Mouse (Mus musculus) kidney, postnatal 0 days (tissue): ENCODE measurements around the gene Glt6d1. TPM values are rescaled to one million over a fixed set of nuclear protein-coding genes. Genes with fewer than 3 reads are reported as not detected.
A peak's percentile ranks its signal among the peaks of the same experiment; 100 is the strongest.

ENCODE experiments used
- ATAC-seq: fragments of 200-750 bp; cut with Nextera tagmentation; replicated peaks from 2 replicates; pipeline ENCODE4 v1.8.0; 2017; ENCODE audit warnings: low read depth, moderate number of reproducible peaks, moderate TSS enrichment, moderate library complexity; ENCODE audit not compliant: low FRiP score
- DNase-seq: peaks from one replicate; pipeline ENCODE4 v3.0.0-alpha.2; 2016; ENCODE audit warnings: low spot score
- H3K27ac ChIP-seq: fragments of 300-500 bp; sonication (generic); 2 replicates; pipeline ENCODE4 v1.5.1; 2014; ENCODE audit warnings: mild to moderate bottlenecking
- H3K27me3 ChIP-seq: fragments of 300-500 bp; sonication (generic); 2 replicates; pipeline ENCODE4 v1.6.1; 2014; ENCODE audit warnings: low read length, mixed read lengths; ENCODE audit not compliant: insufficient read depth
- H3K36me3 ChIP-seq: fragments of 300-500 bp; sonication (generic); 2 replicates; pipeline ENCODE4 v1.6.1; 2014; ENCODE audit warnings: low read length, mixed read lengths; ENCODE audit not compliant: insufficient read depth
- H3K4me1 ChIP-seq: fragments of 300-500 bp; sonication (generic); replicated peaks from 2 replicates; pipeline ENCODE4 v1.6.1; 2014; ENCODE audit warnings: antibody characterized with exemption, low read length, mixed read lengths; ENCODE audit not compliant: insufficient read depth
- H3K4me2 ChIP-seq: fragments of 300-500 bp; sonication (generic); 2 replicates; pipeline ENCODE4 v1.6.1; 2014; ENCODE audit warnings: mild to moderate bottlenecking, low read length, moderate library complexity, mixed read lengths
- H3K4me3 ChIP-seq: fragments of 300-500 bp; sonication (generic); replicated peaks from 2 replicates; pipeline ENCODE4 v1.5.1; 2014; ENCODE audit warnings: low read depth, low read length
- H3K9ac ChIP-seq: fragments of 300-500 bp; sonication (generic); 2 replicates; pipeline ENCODE4 v1.6.1; 2014; ENCODE audit warnings: low read depth, low read length
- H3K9me3 ChIP-seq: fragments of 300-500 bp; sonication (generic); replicated peaks from 2 replicates; pipeline ENCODE4 v1.6.1; 2016; ENCODE audit warnings: low read length, inconsistent platforms, mixed read lengths
- CTCF ChIP-seq: IDR thresholded peaks from 2 replicates; pipeline ENCODE4 v1.5.1; 2016; ENCODE audit warnings: antibody characterized with exemption, low read depth, mild to moderate bottlenecking, moderate library complexity
- WGBS: fragments of 180-500 bp; shearing (Covaris S2); extraction: QIAGEN DNeasy Blood & Tissue Kit; methylation state at CpG from one replicate; pipeline ENCODE4 v1.1.7; 2014; 5-methylcytosine and 5-hydroxymethylcytosine counted together
- polyA plus RNA-seq: library from polyadenylated mRNA; unstranded; fragments of >200 nt; fragmentation: Nextera tagmentation; extraction: Ambion mirVana; gene quantifications from 2 replicates; pipeline ENCODE4 v1.2.1, GENCODE M21; 2015

The Glt6d1 gene
- polyA plus RNA-seq, 1 experiment from 2014 or later: not detected

DNA sequence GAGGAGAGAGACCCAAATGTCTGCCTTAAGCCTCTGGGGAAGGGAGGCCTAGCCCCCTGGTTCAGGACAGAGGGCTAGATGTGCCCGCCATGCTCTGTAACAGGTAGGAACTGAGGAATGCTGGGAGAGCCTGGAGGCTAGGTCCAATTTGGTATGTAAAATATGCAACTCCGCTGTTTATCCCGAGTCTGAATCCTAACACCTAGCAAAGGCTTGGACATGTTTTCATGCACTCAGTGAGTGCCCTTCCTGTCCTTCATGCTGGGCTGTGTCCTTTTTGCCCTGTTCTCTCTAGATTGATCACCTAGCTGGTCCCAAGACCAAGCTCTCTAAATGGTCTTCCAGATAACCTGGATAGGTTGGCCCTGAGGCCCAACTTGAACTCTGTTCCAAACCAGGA lies 44.2 kb upstream of the Glt6d1 start:
- no peak overlapping the region for H3K4me2 ChIP-seq
- H3K9ac ChIP-seq: no peak overlapping the region
- no peak overlapping the region for H3K27ac ChIP-seq
- H3K4me3 ChIP-seq: no peak overlapping the region
- no peak for ATAC-seq
- no peaks in the 10 kb centered on the region for H3K36me3 ChIP-seq
- 86% methylated on average over 3 of the region's 3 CpGs for WGBS
- no peaks in the 10 kb centered on the region; the same call in 1 of the 2 replicates for H3K27me3 ChIP-seq
- TF ChIP-seq CTCF: no peak
- no peaks in the 10 kb centered on the region for H3K9me3 ChIP-seq
- no peak for DNase-seq
- H3K4me1 ChIP-seq: 0 out of 2 replicates have a peak, but pooled peaks cover 10% of the 10 kb centered on the region

- H3K9ac ChIP-seq: no peak overlapping the region
- no peak for ATAC-seq
- no peaks in the 10 kb centered on the region for H3K9me3 ChIP-seq
- no peak for DNase-seq
- H3K4me3 ChIP-seq: no peak overlapping the region
- H3K27me3 ChIP-seq: no peaks in the 10 kb centered on the region
- H3K4me1 ChIP-seq: no peaks in the 10 kb centered on the region
- no peak overlapping the region for H3K4me2 ChIP-seq
- WGBS: 76% methylated on average over 5 of the region's 5 CpGs
- no peak overlapping the region for H3K27ac ChIP-seq
- H3K36me3 ChIP-seq: no peaks in the 10 kb centered on the region
- TF ChIP-seq CTCF: no peak
These were observed 38.4 kb upstream of the Glt6d1 start for GRCm38 (mm10) chr2:25853998-25854397.

DNA sequence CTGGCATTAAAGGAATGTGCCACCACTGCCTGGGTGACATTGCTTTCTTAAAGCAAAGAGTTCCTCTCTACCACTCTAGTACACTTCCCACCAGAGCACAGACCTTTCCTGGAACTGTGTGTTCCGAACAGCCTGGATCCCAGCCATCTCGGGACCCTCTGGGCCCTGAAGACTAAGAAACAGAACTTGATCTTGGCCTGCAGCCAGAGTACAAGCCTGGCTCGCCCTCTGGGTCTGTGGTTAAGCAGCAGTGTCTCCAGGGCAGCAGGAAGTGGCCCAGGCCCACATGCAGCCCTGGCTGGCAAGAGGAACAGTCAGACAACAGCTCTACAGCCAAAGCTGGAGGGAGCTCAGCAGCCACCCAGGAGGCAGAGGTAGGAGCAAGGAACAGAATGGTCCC lies 37.0 kb upstream of the Glt6d1 start:
- H3K27ac ChIP-seq: no peak overlapping the region
- H3K27me3 ChIP-seq: no peaks in the 10 kb centered on the region
- 59% methylated on average over 3 of the region's 3 CpGs for WGBS
- no peak overlapping the region for H3K4me2 ChIP-seq
- H3K9me3 ChIP-seq: no peaks in the 10 kb centered on the region
- H3K36me3 ChIP-seq: no peaks in the 10 kb centered on the region
- TF ChIP-seq CTCF: no peak
- ATAC-seq (no peak), DNase-seq (no peak)
- H3K4me1 ChIP-seq: no peaks in the 10 kb centered on the region
- H3K9ac ChIP-seq: no peak overlapping the region
- no peak overlapping the region for H3K4me3 ChIP-seq

DNA sequence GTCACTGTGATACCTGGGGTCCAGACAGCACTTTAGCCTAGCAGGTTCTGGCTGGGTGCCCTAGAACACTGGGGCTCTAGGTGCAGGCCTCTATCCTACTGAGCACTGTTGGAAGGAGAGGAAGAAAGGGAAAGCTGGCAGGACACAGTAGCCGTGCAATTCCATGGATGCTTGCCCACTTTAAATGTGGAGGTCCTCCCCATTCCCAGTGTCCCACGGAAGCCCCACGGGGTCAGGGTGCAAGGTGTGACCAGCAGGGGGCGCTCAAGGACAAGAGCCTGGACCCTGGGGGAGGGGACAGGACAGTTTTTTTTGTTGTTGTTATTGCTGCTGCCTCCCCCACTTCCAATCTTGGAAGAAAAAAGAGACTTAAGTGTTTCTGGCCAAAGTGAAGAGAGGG lies 34.7 kb upstream of the Glt6d1 start:
- H3K4me1 ChIP-seq: no peaks in the 10 kb centered on the region
- TF ChIP-seq CTCF: peak; percentile 72
- no peak overlapping the region for H3K4me2 ChIP-seq
- 16% methylated on average over 4 of the region's 4 CpGs for WGBS
- H3K4me3 ChIP-seq: no peak overlapping the region
- H3K27ac ChIP-seq: no peak overlapping the region
- no peak overlapping the region for H3K9ac ChIP-seq
- H3K27me3 ChIP-seq: no peaks in the 10 kb centered on the region
- ATAC-seq: no peak
- H3K9me3 ChIP-seq: no peaks in the 10 kb centered on the region
- DNase-seq: peak; percentile 32
- H3K36me3 ChIP-seq: no peaks in the 10 kb centered on the region

GRCm38 (mm10) chr2:25847226-25847625 lies 31.6 kb upstream of the Glt6d1 start, which contains the start of gene Sohlh1:
TSS of gene Sohlh1 (minus strand) at chr2:25847248.
- H3K4me1 ChIP-seq: no peaks in the 10 kb centered on the region
- 81% methylated on average over 16 of the region's 16 CpGs for WGBS
- DNase-seq (no peak), ATAC-seq (no peak)
- no peaks in the 10 kb centered on the region for H3K27me3 ChIP-seq
- no peak within 1 kb of the TSS for H3K4me2 ChIP-seq
- no peaks in the 10 kb centered on the region for H3K9me3 ChIP-seq
- no peak for TF ChIP-seq CTCF
- H3K27ac ChIP-seq: no peak within 1 kb of the TSS
- H3K9ac ChIP-seq: no peak within 1 kb of the TSS
- H3K36me3 ChIP-seq: no peaks in the 10 kb centered on the region
- H3K4me3 ChIP-seq: no peak within 1 kb of the TSS

GRCm38 (mm10) chr2:25846516-25846915 lies 30.9 kb upstream of the Glt6d1 start:
- Histone ChIP-seq H3K27me3 (no peaks in the 10 kb centered on the region), H3K27ac (no peak overlapping the region), H3K4me1 (no peaks in the 10 kb centered on the region), H3K36me3 (no peaks in the 10 kb centered on the region), H3K4me3 (no peak overlapping the region), H3K9ac (no peak overlapping the region), H3K4me2 (no peak overlapping the region), H3K9me3 (no peaks in the 10 kb centered on the region)
- no peak for ATAC-seq
- TF ChIP-seq CTCF: no peak
- WGBS: 69% methylated on average over 8 of the region's 8 CpGs
- no peak for DNase-seq

GRCm38 (mm10) chr2:25844097-25844496 lies 28.4 kb upstream of the Glt6d1 start:
- DNase-seq (no peak), ATAC-seq (no peak)
- WGBS: 85% methylated on average over 3 of the region's 3 CpGs

More at GRCm38 (mm10) chr2:25844097-25844496, 28.4 kb upstream of the Glt6d1 start:
- no peaks in the 10 kb centered on the region for H3K9me3 ChIP-seq
- H3K27ac ChIP-seq: no peak overlapping the region
- TF ChIP-seq CTCF: no peak
- no peaks in the 10 kb centered on the region for H3K27me3 ChIP-seq
- no peak overlapping the region for H3K4me2 ChIP-seq
- no peak overlapping the region for H3K9ac ChIP-seq
- H3K4me1 ChIP-seq: no peaks in the 10 kb centered on the region
- no peak overlapping the region for H3K4me3 ChIP-seq
- H3K36me3 ChIP-seq: no peaks in the 10 kb centered on the region
